Mouse (Mus musculus) cerebellum, adult 18-20 months (tissue): ENCODE measurements around the gene Oaf.

Source experiments
- DNase-seq, 2 experiments: peaks; one replicate each; pipeline ENCODE4 v3.0.0; 2021

Oaf gene

GRCm38 (mm10) chr9:43239712-43240593 is at the start of gene Oaf:
Gene Oaf (minus strand): TSS chr9:43239911.
- peak; percentile 20 to 34 for DNase-seq

- DNase-seq = peak; percentile 37 to 58
Measured at GRCm38 (mm10) chr9:43286870-43287269, 47.2 kb upstream of the Oaf start.

GRCm38 (mm10) chr9:43285281-43285680 is 45.6 kb upstream of the Oaf start:
- no peak for DNase-seq

GRCm38 (mm10) chr9:43284284-43284683 is 44.6 kb upstream of the Oaf start:
- DNase-seq = peak; percentile 71 to 77

- DNase-seq = no peak
Measured at GRCm38 (mm10) chr9:43273735-43274134, 34.0 kb upstream of the Oaf start.

GRCm38 (mm10) chr9:43271761-43272518 is 32.2 kb upstream of the Oaf start:
- no peak for DNase-seq

- no peak for DNase-seq
Measured at GRCm38 (mm10) chr9:43270723-43271252, 31.1 kb upstream of the Oaf start.

- no peak for DNase-seq
Measured at GRCm38 (mm10) chr9:43269166-43269565, 29.5 kb upstream of the Oaf start.

- no peak for DNase-seq
Measured at GRCm38 (mm10) chr9:43267357-43267756, 27.6 kb upstream of the Oaf start.

GRCm38 (mm10) chr9:43265194-43265593 is 25.5 kb upstream of the Oaf start:
- no peak for DNase-seq

GRCm38 (mm10) chr9:43263946-43264451 is 24.3 kb upstream of the Oaf start:
- DNase-seq = no peak

- no peak for DNase-seq
Measured at GRCm38 (mm10) chr9:43262811-43263550, 23.3 kb upstream of the Oaf start.

- no peak for DNase-seq
Measured at GRCm38 (mm10) chr9:43262390-43262789, 22.7 kb upstream of the Oaf start.

GRCm38 (mm10) chr9:43261941-43262340 is 22.2 kb upstream of the Oaf start:
- no peak for DNase-seq

GRCm38 (mm10) chr9:43261124-43261907 is 21.6 kb upstream of the Oaf start:
- DNase-seq = no peak

- DNase-seq = no peak
Measured at GRCm38 (mm10) chr9:43260661-43261060, 20.9 kb upstream of the Oaf start.

- DNase-seq = no peak
Measured at GRCm38 (mm10) chr9:43253271-43253681, 13.6 kb upstream of the Oaf start.

- no peak for DNase-seq
Measured at GRCm38 (mm10) chr9:43252790-43253189, 13.1 kb upstream of the Oaf start.

- no peak for DNase-seq
Measured at GRCm38 (mm10) chr9:43251786-43252185, 12.1 kb upstream of the Oaf start.

GRCm38 (mm10) chr9:43246738-43247180 is 7.0 kb upstream of the Oaf start:
- DNase-seq = no peak

GRCm38 (mm10) chr9:43245801-43246570 is 6.3 kb upstream of the Oaf start:
- DNase-seq = no peak
